Mouse (Mus musculus): Measurements from ENCODE around the gene Acmsd.

- TF ChIP-seq GATA1 (IDR thresholded peaks at IDR 0.05; ENCODE audit: borderline replicate concordance, low read length), result no peak
- no peak for TF ChIP-seq FLI1 (IDR thresholded peaks at IDR 0.05; ENCODE audit: low read length)
These were observed 83.7 kb downstream of the Acmsd start for GRCm38 (mm10) chr1:127812929-127813328.
